ENCODE assay signal across 8 mouse cellular contexts in the genomic region with DNA sequence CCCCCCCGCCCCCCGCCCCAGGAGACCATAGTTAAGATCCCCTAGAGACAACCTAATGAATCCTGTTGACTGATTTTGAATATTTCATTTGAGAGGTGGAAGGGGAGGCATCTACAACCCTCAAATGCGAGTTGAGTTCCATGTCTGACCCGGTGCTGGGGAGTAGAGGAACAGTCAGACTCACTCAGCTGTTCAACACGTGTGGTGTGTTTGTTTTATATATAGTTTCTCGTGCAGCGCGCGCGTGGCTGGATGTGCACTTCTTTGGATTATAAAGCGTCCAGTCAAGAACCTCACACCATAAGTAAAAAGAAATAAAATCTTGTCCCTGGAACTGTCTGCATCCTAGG. TPM values are rescaled to one million over a fixed set of nuclear protein-coding genes. Genes with fewer than 3 reads are reported as not detected.
A peak's percentile ranks its signal among the peaks of the same experiment; 100 is the strongest.
DNase-seq lines count a peak whose midpoint lies in the region; ATAC-seq and TF ChIP-seq lines count a peak whose summit lies in the region.

No protein-coding gene starts in this region.

- DNase-seq in heart, postnatal 36 days, result no peak
- peak; percentile 55 for DNase-seq in CH12.LX (ENCODE audit: extremely low read depth)
- peak; percentile 10 for DNase-seq in liver
- peak; percentile 70 for DNase-seq in stomach, postnatal 0 days (ENCODE audit: low spot score)
- DNase-seq in right cerebral cortex, postnatal 25 days, result no peak
- no peak for DNase-seq in cerebellum, postnatal 10 days

- no peak for TF ChIP-seq POLR2A in CH12.LX (IDR thresholded peaks at IDR 0.05; ENCODE audit: low read depth, low read length)

- intact Hi-C loops in heart, postnatal 36 days (cut with DNase I), result loop anchor here (5.0 to 10.0 kb wide), 4 partner anchors 237 to 689 kb away; a partner anchor contains a TSS

- no peaks in the 10 kb centered on the region for H3K36me3 ChIP-seq in heart, embryonic 13.5 days
- no peaks in the 10 kb centered on the region for H3K36me3 ChIP-seq in CH12.LX (replicated peaks in 1 of 2; ENCODE audit: control insufficient read depth in 1 of 2, insufficient read depth in 1 of 2, low read length in 1 of 2)
- no peaks in the 10 kb centered on the region for H3K36me3 ChIP-seq in embryonic facial prominence, embryonic 15.5 days
- H3K36me3 ChIP-seq in stomach, postnatal 0 days (ENCODE audit: control insufficient read depth, insufficient read depth, low read length), result no peaks in the 10 kb centered on the region

- no peaks in the 10 kb centered on the region for H3K79me2 ChIP-seq in CH12.LX (replicated peaks; ENCODE audit: control insufficient read depth, extremely low read depth, insufficient read depth, poor library complexity, severe bottlenecking)

- peak overlapping the region; percentile 68 for H3K4me3 ChIP-seq in heart, embryonic 13.5 days
- H3K4me3 ChIP-seq in CH12.LX (replicated peaks in 1 of 3; ENCODE audit: low read depth in 2 of 3, low read length in 2 of 3, poor library complexity in 1 of 3), result peak overlapping the region; percentile 48 to 73 (median 56)
- H3K4me3 ChIP-seq in embryonic facial prominence, embryonic 15.5 days (replicated peaks), result peak overlapping the region; percentile 72
- peak overlapping the region; percentile 74 for H3K4me3 ChIP-seq in stomach, postnatal 0 days (ENCODE audit: low read depth, low read length)

- H3K9ac ChIP-seq in heart, embryonic 13.5 days, result peak overlapping the region; percentile 86
- peak overlapping the region; percentile 59; the same call in 1 of the 2 replicates for H3K9ac ChIP-seq in CH12.LX (ENCODE audit: insufficient read depth, low read depth)
- H3K9ac ChIP-seq in embryonic facial prominence, embryonic 15.5 days, result 0 out of 2 replicates have a peak overlapping the region, but pooled peaks have one; percentile 33
- H3K9ac ChIP-seq in stomach, postnatal 0 days (ENCODE audit: low read length), result peak overlapping the region; percentile 70

- no peak for ATAC-seq in heart, embryonic 13.5 days (ENCODE audit: extremely low read depth, insufficient number of reproducible peaks, low FRiP score, low TSS enrichment)
- ATAC-seq in embryonic facial prominence, embryonic 15.5 days (ENCODE audit: insufficient number of reproducible peaks, low FRiP score, low TSS enrichment, low read depth), result no peak
- no peak for ATAC-seq in stomach, postnatal 0 days (ENCODE audit: low FRiP score, low TSS enrichment)

- no peaks in the 10 kb centered on the region for H3K9me3 ChIP-seq in heart, embryonic 13.5 days
- H3K9me3 ChIP-seq in CH12.LX (replicated peaks; ENCODE audit: low read length), result no peaks in the 10 kb centered on the region
- H3K9me3 ChIP-seq in embryonic facial prominence, embryonic 15.5 days (replicated peaks), result no peaks in the 10 kb centered on the region
- H3K9me3 ChIP-seq in stomach, postnatal 0 days (ENCODE audit: control insufficient read depth, low read length), result no peaks in the 10 kb centered on the region

- H3K27ac ChIP-seq in heart, embryonic 13.5 days (replicated peaks), result peak overlapping the region; percentile 98
- H3K27ac ChIP-seq in CH12.LX (ENCODE audit: insufficient read depth, low read depth), result no peak overlapping the region
- H3K27ac ChIP-seq in embryonic facial prominence, embryonic 15.5 days (replicated peaks), result peak overlapping the region; percentile 98
- H3K27ac ChIP-seq in stomach, postnatal 0 days (replicated peaks), result peak overlapping the region; percentile 98

- H3K4me1 ChIP-seq in heart, embryonic 13.5 days, result peaks cover 44% of the 10 kb centered on the region
- peaks cover 0 to 24% of the 10 kb centered on the region in 2 experiments; a peak in 2 of 4 replicates for H3K4me1 ChIP-seq in CH12.LX (ENCODE audit: control insufficient read depth in 1 of 2, insufficient read depth in 2 of 2)
- peaks cover 52% of the 10 kb centered on the region for H3K4me1 ChIP-seq in embryonic facial prominence, embryonic 15.5 days
- H3K4me1 ChIP-seq in stomach, postnatal 0 days (replicated peaks; ENCODE audit: control insufficient read depth, insufficient read depth), result peaks cover 7% of the 10 kb centered on the region; the same call in 1 of the 2 replicates

- H3K27me3 ChIP-seq in heart, embryonic 13.5 days (replicated peaks), result peaks cover 36% of the 10 kb centered on the region
- peaks cover 45% of the 10 kb centered on the region for H3K27me3 ChIP-seq in CH12.LX (replicated peaks)
- H3K27me3 ChIP-seq in embryonic facial prominence, embryonic 15.5 days, result peaks cover 27% of the 10 kb centered on the region
- H3K27me3 ChIP-seq in stomach, postnatal 0 days (ENCODE audit: control insufficient read depth, insufficient read depth, low read length), result peaks cover 6% of the 10 kb centered on the region; the same call in 1 of the 2 replicates

- WGBS in heart, embryonic 13.5 days, result 1% methylated on average over 11 of the region's 11 CpGs
- WGBS in embryonic facial prominence, embryonic 15.5 days, result under 1% methylated on average over 11 of the region's 11 CpGs
- under 1% methylated on average over 11 of the region's 11 CpGs for WGBS in stomach, postnatal 0 days

- in situ Hi-C loops in CH12.LX (cut with MboI; ENCODE audit: low pct_ligation_motif_present, low pct_unique_long_range_greater_than_20kb, low sequenced_read_pairs), result no loop called here

- H3K4me2 ChIP-seq in heart, embryonic 13.5 days, result peak overlapping the region; percentile 91
- peak overlapping the region; percentile 86 for H3K4me2 ChIP-seq in CH12.LX (ENCODE audit: insufficient read depth, low read depth, poor library complexity, severe bottlenecking)
- H3K4me2 ChIP-seq in embryonic facial prominence, embryonic 15.5 days (replicated peaks), result peak overlapping the region; percentile 91
- peak overlapping the region; percentile 99 for H3K4me2 ChIP-seq in stomach, postnatal 0 days (replicated peaks; ENCODE audit: low read depth)

- no peak for TF ChIP-seq EP300 in CH12.LX (IDR thresholded peaks at IDR 0.05; ENCODE audit: low read length)
- TF ChIP-seq EP300 in stomach, postnatal 0 days (optimal IDR thresholded peaks at IDR 0.05), result no peak

- dilution Hi-C loops in CH12.LX (cut with MboI; ENCODE audit: extremely low pct_ligation_motif_present, extremely low pct_unique_long_range_greater_than_20kb, low sequenced_read_pairs), result no loop called here

- no peak for TF ChIP-seq CTCF in CH12.LX (conservative IDR thresholded peaks at IDR 0.05 in 1 of 2, IDR thresholded peaks at IDR 0.05 in 1 of 2; ENCODE audit: low read depth in 2 of 2, low read length in 2 of 2)
- no peak for TF ChIP-seq CTCF in stomach, postnatal 0 days (IDR thresholded peaks at IDR 0.05; ENCODE audit: low read depth)

- no peak for TF ChIP-seq RAD21 in CH12.LX (IDR thresholded peaks at IDR 0.05; ENCODE audit: low read depth, low read length)

TF ChIP-seq in CH12.LX, 34 proteins besides CTCF, POLR2A, EP300 and RAD21:
- TF ChIP-seq BHLHE40 (IDR thresholded peaks at IDR 0.05; ENCODE audit: low read depth, low read length) (peak; percentile 89), POLR2AphosphoS2 (IDR thresholded peaks at IDR 0.05; ENCODE audit: low read depth, low read length) (no peak), MEF2A (IDR thresholded peaks at IDR 0.05; ENCODE audit: borderline replicate concordance, low read depth, low read length) (no peak), MXI1 (IDR thresholded peaks at IDR 0.05; ENCODE audit: low read depth, low read length) (peak; percentile 58)
TF ChIP-seq in CH12.LX: peak in this region for 2.

RNA-seq across cellular contexts. Expression of a gene that starts 0.8 kb away (rescaled TPM):
- 0.18 and 0.28 TPM in 2 replicates for polyA plus RNA-seq in heart, embryonic 13.5 days (2015; fragmentation: Nextera tagmentation; extraction: Ambion mirVana)
- 10 to 100 TPM in 1 of 2 experiments, 1 to 10 TPM in 1; 2.3 to 12.3 TPM for total RNA-seq in heart, postnatal 36 days (2021)
- total RNA-seq in CH12.LX (2012; rRNA removed) (0.04 and 0.13 TPM in 2 replicates), CH12.LX (2014; rRNA removed) (0.24 and 0.32 TPM in 2 replicates)
- polyA plus RNA-seq in CH12.LX (2012; ENCODE audit: insufficient read length, low read depth), result 0.18 and 0.21 TPM in 2 replicates
- 0.38 and 0.49 TPM in 2 replicates for polyA plus RNA-seq in embryonic facial prominence, embryonic 15.5 days (2015; fragmentation: Nextera tagmentation; extraction: Ambion mirVana)
- 0.34 and 1.5 TPM in 2 replicates for polyA plus RNA-seq in stomach, postnatal 0 days (2015; fragmentation: Nextera tagmentation; extraction: Ambion mirVana)

Comparison
In these comparisons a context has a peak if more than half of its experiments do, and no peak if none do; other contexts are left out.
1. H3K9ac ChIP-seq: peak in every context shown above with its lines; median percentile 86 in heart, embryonic 13.5 days; 70 in stomach, postnatal 0 days; 59 in CH12.LX; 33 in embryonic facial prominence, embryonic 15.5 days.
2. DNase-seq: peak in CH12.LX (single experiment), liver (single experiment) and stomach, postnatal 0 days (single experiment); none in heart, postnatal 36 days (0 of 2), right cerebral cortex, postnatal 25 days (single experiment) and cerebellum, postnatal 10 days (0 of 2).
3. Peak in every context shown above with its lines, with median percentiles within 50 percentile points of each other: H3K4me2 ChIP-seq and H3K4me3 ChIP-seq.